Mouse (Mus musculus) limb, embryonic 11.5 days (tissue): ENCODE results near the gene Aoah. TPM values are rescaled to one million over a fixed set of nuclear protein-coding genes. Genes with fewer than 3 reads are reported as not detected.
A peak's percentile ranks its signal among the peaks of the same experiment; 100 is the strongest.

Experiments used
- ATAC-seq: fragments of 200-750 bp; cut with Nextera tagmentation; 2 replicates; pipeline ENCODE4 v1.8.0; 2017; ENCODE audit warnings: low read depth; ENCODE audit not compliant: insufficient number of reproducible peaks, low FRiP score, low TSS enrichment
- DNase-seq: peaks from one replicate; pipeline ENCODE4 v3.0.0-alpha.2; 2015; ENCODE audit warnings: low spot score
- H3K27ac ChIP-seq: fragments of 300-500 bp; sonication (generic); replicated peaks from 2 replicates; pipeline ENCODE4 v1.5.1; 2014; ENCODE audit warnings: low read depth, mild to moderate bottlenecking, low read length
- H3K27me3 ChIP-seq: fragments of 300-500 bp; sonication (generic); 2 replicates; pipeline ENCODE4 v1.6.1; 2014; ENCODE audit warnings: mild to moderate bottlenecking, low read length, mixed read lengths; ENCODE audit not compliant: control insufficient read depth, insufficient read depth
- H3K36me3 ChIP-seq: fragments of 300-500 bp; sonication (generic); 2 replicates; pipeline ENCODE4 v1.6.1; 2014; ENCODE audit warnings: mild to moderate bottlenecking, low read length, moderate library complexity, mixed read lengths; ENCODE audit not compliant: control insufficient read depth, insufficient read depth
- H3K4me1 ChIP-seq: fragments of 300-500 bp; sonication (generic); 2 replicates; pipeline ENCODE4 v1.6.1; 2014; ENCODE audit warnings: low read length, mixed read lengths; ENCODE audit not compliant: control insufficient read depth, insufficient read depth
- H3K4me2 ChIP-seq: fragments of 300-500 bp; sonication (generic); 2 replicates; pipeline ENCODE4 v1.6.1; 2014; ENCODE audit warnings: low read depth, mild to moderate bottlenecking, moderate library complexity; ENCODE audit not compliant: severe bottlenecking
- H3K4me3 ChIP-seq: fragments of 300-500 bp; sonication (generic); 2 replicates; pipeline ENCODE4 v1.5.1; 2014; ENCODE audit warnings: low read depth, low read length
- H3K9ac ChIP-seq: fragments of 300-500 bp; sonication (generic); 2 replicates; pipeline ENCODE4 v1.6.1; 2014; ENCODE audit warnings: mild to moderate bottlenecking, low read length
- H3K9me3 ChIP-seq: fragments of 300-500 bp; sonication (generic); 2 replicates; pipeline ENCODE4 v1.6.1; 2016; ENCODE audit warnings: low read length; ENCODE audit not compliant: control insufficient read depth
- WGBS: fragments of 180-500 bp; shearing (Covaris S2); extraction: QIAGEN DNeasy Blood & Tissue Kit; methylation state at CpG from one replicate; pipeline ENCODE4 v1.1.7; 2014; 5-methylcytosine and 5-hydroxymethylcytosine counted together
- polyA plus RNA-seq: library from polyadenylated mRNA; unstranded; fragments of >200 nt; fragmentation: Nextera tagmentation; extraction: Ambion mirVana; gene quantifications from 2 replicates; pipeline ENCODE4 v1.2.1, GENCODE M21; 2014

The Aoah gene
- polyA plus RNA-seq, 1 experiment from 2014 or later = 0.28 TPM

DNA sequence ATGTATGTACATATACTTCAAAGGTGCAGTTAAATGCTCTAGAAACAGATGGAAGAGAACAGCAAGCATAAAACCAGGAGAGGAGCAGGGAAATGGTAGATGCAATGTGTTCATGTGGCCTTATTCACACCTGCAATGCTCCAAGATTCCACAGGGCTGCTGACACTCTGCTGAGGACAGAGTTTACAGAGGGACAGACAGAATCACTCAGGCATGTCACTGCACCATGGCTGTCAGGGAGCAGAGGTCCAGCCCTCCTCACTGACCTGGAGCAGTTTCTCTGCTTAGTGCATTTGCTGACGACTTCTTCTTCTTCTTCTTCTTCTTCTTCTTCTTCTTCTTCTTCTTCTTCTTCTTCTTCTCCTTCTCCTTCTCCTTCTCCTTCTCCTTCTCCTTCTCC lies 105.5 kb downstream of the Aoah start:
- ATAC-seq (no peak), DNase-seq (no peak)
- Histone ChIP-seq H3K27me3 (no peaks in the 10 kb centered on the region), H3K36me3 (no peaks in the 10 kb centered on the region), H3K9me3 (no peaks in the 10 kb centered on the region), H3K9ac (no peak overlapping the region), H3K4me3 (no peak overlapping the region), H3K4me2 (no peak overlapping the region), H3K4me1 (no peaks in the 10 kb centered on the region), H3K27ac (no peak overlapping the region)
- 47% methylated on average over 1 of the region's 1 CpGs for WGBS

- Histone ChIP-seq H3K4me2 (no peak overlapping the region), H3K9me3 (no peaks in the 10 kb centered on the region), H3K9ac (no peak overlapping the region), H3K36me3 (no peaks in the 10 kb centered on the region), H3K27ac (no peak overlapping the region), H3K27me3 (no peaks in the 10 kb centered on the region), H3K4me1 (no peaks in the 10 kb centered on the region), H3K4me3 (no peak overlapping the region)
- WGBS = 65% methylated on average over 8 of the region's 8 CpGs
- DNase-seq (no peak), ATAC-seq (no peak)
Observed at GRCm38 (mm10) chr13:20900396-20900971, 106.6 kb downstream of the Aoah start.

- DNase-seq (no peak), ATAC-seq (no peak)
- Histone ChIP-seq H3K27ac (no peak overlapping the region), H3K4me3 (no peak overlapping the region), H3K27me3 (no peaks in the 10 kb centered on the region), H3K36me3 (no peaks in the 10 kb centered on the region), H3K4me1 (no peaks in the 10 kb centered on the region), H3K9me3 (no peaks in the 10 kb centered on the region), H3K4me2 (no peak overlapping the region), H3K9ac (no peak overlapping the region)
- 17% methylated on average over 2 of the region's 2 CpGs for WGBS
Observed at GRCm38 (mm10) chr13:20900972-20901457, 107.1 kb downstream of the Aoah start.

- DNase-seq (no peak), ATAC-seq (no peak)
- no peaks in the 10 kb centered on the region for H3K9me3 ChIP-seq
- 56% methylated on average over 3 of the region's 3 CpGs for WGBS
- no peak overlapping the region for H3K27ac ChIP-seq
- H3K4me2 ChIP-seq = no peak overlapping the region
- H3K9ac ChIP-seq = no peak overlapping the region
- H3K4me3 ChIP-seq = no peak overlapping the region
- H3K4me1 ChIP-seq = no peaks in the 10 kb centered on the region
- H3K36me3 ChIP-seq = no peaks in the 10 kb centered on the region
- no peaks in the 10 kb centered on the region for H3K27me3 ChIP-seq
Observed at GRCm38 (mm10) chr13:20901634-20902135, 107.8 kb downstream of the Aoah start.

DNA sequence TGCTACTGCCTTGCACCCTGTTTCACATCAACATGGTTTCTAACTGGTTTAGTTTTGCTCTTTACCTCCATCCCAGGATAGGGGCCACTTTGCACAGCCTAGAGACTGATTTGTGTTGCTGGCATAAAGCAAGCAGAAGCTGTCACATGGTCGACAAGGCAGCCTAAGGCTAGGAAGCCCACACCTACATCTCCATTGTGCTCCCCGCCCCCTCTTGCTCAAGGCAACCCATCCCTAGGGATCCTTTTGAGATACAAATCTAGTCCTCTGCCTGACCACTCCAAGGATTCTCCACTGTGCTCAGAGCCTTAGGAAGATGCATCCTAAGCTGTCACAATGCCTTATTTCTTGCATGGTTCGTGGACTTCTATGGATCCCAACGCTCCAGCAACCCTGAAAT lies 110.2 kb downstream of the Aoah start:
- DNase-seq (no peak), ATAC-seq (no peak)

GRCm38 (mm10) chr13:20905195-20905594 lies 111.3 kb downstream of the Aoah start:
- no peak for DNase-seq
- Histone ChIP-seq H3K9ac (no peak overlapping the region), H3K4me3 (no peak overlapping the region), H3K4me1 (no peaks in the 10 kb centered on the region), H3K27me3 (no peaks in the 10 kb centered on the region), H3K9me3 (no peaks in the 10 kb centered on the region), H3K4me2 (no peak overlapping the region), H3K36me3 (no peaks in the 10 kb centered on the region), H3K27ac (no peak overlapping the region)
- ATAC-seq = no peak
- 71% methylated on average over 2 of the region's 2 CpGs for WGBS

More for the DNA sequence above, 110.2 kb downstream of the Aoah start:
- H3K4me3 ChIP-seq = no peak overlapping the region
- H3K27me3 ChIP-seq = no peaks in the 10 kb centered on the region
- no peaks in the 10 kb centered on the region for H3K4me1 ChIP-seq
- no peak overlapping the region for H3K27ac ChIP-seq
- H3K9ac ChIP-seq = no peak overlapping the region
- 78% methylated on average over 4 of the region's 4 CpGs for WGBS
- H3K4me2 ChIP-seq = no peak overlapping the region
- no peaks in the 10 kb centered on the region for H3K36me3 ChIP-seq
- no peaks in the 10 kb centered on the region for H3K9me3 ChIP-seq

DNA sequence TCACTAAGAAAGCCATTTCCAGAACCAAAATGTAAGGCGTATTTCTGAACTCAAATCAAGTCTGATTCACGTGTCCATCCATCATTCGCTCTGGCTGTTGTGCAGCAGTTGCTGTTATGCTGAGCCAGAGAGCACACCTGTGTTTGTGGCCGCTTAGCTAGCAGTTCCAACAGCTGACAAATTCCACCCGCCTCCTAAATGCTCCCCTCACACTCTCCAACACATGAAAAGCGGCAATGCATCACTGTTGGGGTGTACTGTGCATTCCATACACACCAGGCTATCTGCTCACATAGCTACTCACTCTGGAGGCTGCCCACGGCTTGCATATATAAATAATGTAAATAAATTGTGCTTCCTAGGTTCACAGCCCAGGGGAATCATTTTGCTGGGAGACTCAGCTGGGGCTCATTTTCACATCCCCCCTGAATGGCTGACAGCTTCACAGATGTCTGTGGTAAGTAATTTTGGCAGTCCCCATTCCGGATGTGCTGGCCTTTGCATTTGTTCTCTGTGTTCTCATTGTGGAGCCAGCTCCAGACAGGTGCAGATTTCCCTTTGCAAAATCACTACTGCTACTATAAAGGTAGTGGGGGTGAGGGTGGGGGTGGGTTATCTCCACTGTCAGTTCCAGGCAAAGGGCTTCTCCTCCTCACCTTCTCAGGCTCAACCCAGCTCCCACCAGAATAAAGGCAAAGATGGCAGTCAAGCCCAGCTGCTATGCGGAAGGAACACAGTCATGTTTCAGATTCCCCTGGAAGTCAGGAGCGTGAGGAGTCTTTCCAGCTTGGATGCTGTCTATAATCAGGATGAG lies 123.0 kb downstream of the Aoah start:
- no peaks in the 10 kb centered on the region for H3K4me1 ChIP-seq
- H3K9me3 ChIP-seq = no peaks in the 10 kb centered on the region
- DNase-seq (peak; percentile 21), ATAC-seq (peak; percentile 67; the same call in 1 of the 2 replicates)
- 72% methylated on average over 10 of the region's 10 CpGs for WGBS
- H3K4me2 ChIP-seq = no peak overlapping the region
- no peak overlapping the region for H3K27ac ChIP-seq
- no peaks in the 10 kb centered on the region for H3K27me3 ChIP-seq
- H3K4me3 ChIP-seq = no peak overlapping the region
- no peak overlapping the region for H3K9ac ChIP-seq
- H3K36me3 ChIP-seq = no peaks in the 10 kb centered on the region

DNA sequence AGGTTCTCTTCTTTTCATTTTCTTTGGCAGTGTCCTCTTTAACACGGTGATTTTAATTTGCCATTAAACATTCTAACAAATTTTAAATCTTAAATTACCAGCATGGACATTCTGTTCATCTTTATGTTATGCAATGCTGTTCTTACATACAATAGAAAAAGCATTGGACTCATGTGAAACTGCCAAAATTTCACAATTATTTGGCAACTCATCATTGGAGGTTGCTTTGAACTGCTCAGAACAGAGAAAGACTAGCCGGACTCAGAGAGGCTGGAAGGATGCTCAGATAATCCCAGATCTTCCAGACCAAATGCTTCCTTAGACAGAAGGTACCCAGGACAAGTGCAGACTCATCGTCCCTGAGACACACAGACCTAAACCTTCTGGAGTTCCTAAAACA lies 126.5 kb downstream of the Aoah start:
- no peak overlapping the region for H3K4me2 ChIP-seq
- no peaks in the 10 kb centered on the region for H3K4me1 ChIP-seq
- no peaks in the 10 kb centered on the region for H3K27me3 ChIP-seq
- DNase-seq = no peak
- H3K36me3 ChIP-seq = no peaks in the 10 kb centered on the region
- no peaks in the 10 kb centered on the region for H3K9me3 ChIP-seq
- WGBS = 92% methylated on average over 3 of the region's 3 CpGs
- H3K27ac ChIP-seq = no peak overlapping the region
- ATAC-seq = no peak
- no peak overlapping the region for H3K4me3 ChIP-seq
- no peak overlapping the region for H3K9ac ChIP-seq
